Mouse (Mus musculus): ENCODE results near the gene Mterf1a. TPM values are rescaled to one million over a fixed set of nuclear protein-coding genes. Genes with fewer than 3 reads are reported as not detected.
"Not testable (repeated sequence)": the region's sequence is repeated elsewhere in the genome, so short reads cannot be mapped to it uniquely, and the experiment has no call there.

Gene Mterf1a
- 8.0 and 8.4 TPM in 2 replicates for polyA plus RNA-seq (2015; fragmentation: Nextera tagmentation; extraction: Ambion mirVana)

DNA sequence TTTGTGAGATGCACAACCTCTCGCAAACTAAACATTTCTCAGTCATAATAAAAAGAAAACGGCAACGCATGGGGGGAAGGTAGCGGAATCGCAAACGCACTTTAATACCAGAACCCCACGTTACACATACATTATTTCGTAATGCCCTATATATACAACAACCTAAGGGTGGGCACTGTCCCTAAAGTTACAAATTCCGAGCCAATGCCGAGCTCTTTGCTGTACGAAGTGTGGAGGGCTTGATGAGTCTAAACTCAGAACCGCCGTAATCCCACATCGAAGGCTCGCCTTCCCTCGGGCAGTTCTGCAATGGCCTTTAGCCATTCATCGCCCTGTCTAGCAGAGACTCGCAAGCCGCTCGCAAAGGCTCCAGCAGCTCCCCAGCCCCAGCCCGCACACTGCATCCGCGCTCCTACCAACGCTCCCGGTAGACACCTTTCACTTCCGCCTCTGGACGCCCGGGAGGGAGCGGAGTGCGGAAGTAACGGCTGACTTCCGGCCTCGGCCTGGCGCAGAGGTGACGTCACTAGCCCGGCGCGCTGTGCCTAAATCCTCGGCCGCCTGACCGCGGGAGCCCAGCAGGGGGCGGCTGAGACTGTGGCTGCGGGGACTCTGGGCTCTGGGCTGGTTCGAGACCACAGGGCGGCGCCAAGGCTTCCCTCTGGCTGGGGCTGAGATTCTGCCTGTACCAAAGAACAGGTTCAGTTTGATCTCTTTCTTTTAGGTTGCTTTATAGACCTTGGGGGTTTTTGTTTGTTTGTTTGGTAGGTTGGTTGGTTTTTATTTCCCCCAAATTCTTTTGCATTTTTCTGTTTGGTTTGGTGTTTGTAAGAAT is at the start of gene Mterf1a:
Gene Mterf1a, minus strand, starts transcription at position 475 of the 835 bp plus-strand sequence.
- peak within 1 kb of the TSS; percentile 68 for H3K4me2 ChIP-seq (ENCODE audit: low read length)
- not testable (repeated sequence) for H3K27me3 ChIP-seq (ENCODE audit: insufficient read depth, low read length); DNase-seq (ENCODE audit: low spot score); H3K36me3 ChIP-seq (ENCODE audit: insufficient read depth, low read length); H3K9me3 ChIP-seq (replicated peaks; ENCODE audit: low read length); H3K4me1 ChIP-seq (replicated peaks; ENCODE audit: insufficient read depth, low read length); H3K27ac ChIP-seq
- H3K4me3 ChIP-seq (replicated peaks; ENCODE audit: low read depth, low read length): peak within 1 kb of the TSS; percentile 41
- WGBS: 0% methylated on average over 7 of the region's 47 CpGs
- H3K9ac ChIP-seq (ENCODE audit: low read depth, low read length): peak within 1 kb of the TSS; percentile 47; the same call in 1 of the 2 replicates
- ATAC-seq (replicated peaks; ENCODE audit: low FRiP score, low read depth): peak; percentile 99

DNA sequence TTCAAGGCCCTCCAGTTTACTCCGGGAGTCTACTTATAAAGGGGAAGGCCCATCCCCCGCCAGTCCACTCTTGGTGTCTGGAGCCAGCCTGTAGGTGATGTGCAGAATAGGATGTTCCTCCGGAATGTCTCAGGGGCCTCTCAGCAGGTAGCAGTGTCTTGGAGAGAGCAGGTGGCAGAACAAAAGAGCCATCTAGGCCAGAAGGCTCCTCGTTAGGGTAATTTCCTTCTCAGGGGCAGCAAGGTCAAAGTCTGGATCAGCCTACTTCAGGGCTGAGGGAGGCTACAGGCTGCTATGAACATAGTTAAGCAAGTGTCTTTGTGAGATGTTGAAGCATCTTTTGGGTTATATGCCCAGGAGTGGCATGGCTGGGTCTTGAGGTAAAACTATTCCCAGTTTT is 49.4 kb upstream of the Mterf1a start:
- DNase-seq (ENCODE audit: low spot score); H3K4me1 ChIP-seq (replicated peaks; ENCODE audit: insufficient read depth, low read length); H3K27ac ChIP-seq; ATAC-seq (replicated peaks; ENCODE audit: low FRiP score, low read depth); H3K9ac ChIP-seq (ENCODE audit: low read depth, low read length); H3K27me3 ChIP-seq (ENCODE audit: insufficient read depth, low read length); H3K36me3 ChIP-seq (ENCODE audit: insufficient read depth, low read length); H3K4me2 ChIP-seq (ENCODE audit: low read length); H3K4me3 ChIP-seq (replicated peaks; ENCODE audit: low read depth, low read length); H3K9me3 ChIP-seq (replicated peaks; ENCODE audit: low read length): not testable (repeated sequence)
- WGBS: 70% methylated on average over 4 of the region's 4 CpGs

GRCm38 (mm10) chr5:3941240-3941639 is 47.5 kb upstream of the Mterf1a start:
- Histone ChIP-seq H3K9me3 (replicated peaks; ENCODE audit: low read length) (no peaks in the 10 kb centered on the region), H3K4me3 (replicated peaks; ENCODE audit: low read depth, low read length) (no peak overlapping the region), H3K9ac (ENCODE audit: low read depth, low read length) (no peak overlapping the region), H3K4me1 (replicated peaks; ENCODE audit: insufficient read depth, low read length) (no peaks in the 10 kb centered on the region), H3K4me2 (ENCODE audit: low read length) (no peak overlapping the region), H3K27me3 (ENCODE audit: insufficient read depth, low read length) (no peaks in the 10 kb centered on the region), H3K27ac (no peak overlapping the region), H3K36me3 (ENCODE audit: insufficient read depth, low read length) (no peaks in the 10 kb centered on the region; the same call in 1 of the 2 replicates)
- WGBS: 96% methylated on average over 2 of the region's 2 CpGs
- ATAC-seq (replicated peaks; ENCODE audit: low FRiP score, low read depth) (no peak), DNase-seq (ENCODE audit: low spot score) (no peak)
- TF ChIP-seq CTCF (IDR thresholded peaks at IDR 0.05; ENCODE audit: low read depth): no peak

DNA sequence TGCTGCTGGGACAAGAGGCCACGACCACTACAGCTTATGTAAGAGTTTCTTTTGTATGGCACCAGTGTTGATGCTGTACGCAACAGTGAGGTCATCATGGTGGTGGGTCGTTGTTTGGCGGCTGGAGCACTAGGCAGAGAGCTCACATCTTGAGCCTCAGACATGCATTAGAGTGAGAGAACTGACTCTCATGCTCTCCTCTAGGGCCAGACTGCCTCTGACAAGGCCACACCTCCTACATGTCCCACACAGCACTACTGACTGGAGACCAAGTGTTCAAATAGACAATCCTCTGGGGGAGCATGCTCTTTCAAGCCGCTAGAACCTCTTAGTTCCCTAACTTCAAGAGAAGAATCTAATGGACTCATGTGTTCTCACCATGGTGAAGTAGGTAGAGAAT is 45.6 kb upstream of the Mterf1a start:
- no peak for TF ChIP-seq CTCF (IDR thresholded peaks at IDR 0.05; ENCODE audit: low read depth)
- Histone ChIP-seq H3K27ac (no peak overlapping the region), H3K9me3 (replicated peaks; ENCODE audit: low read length) (no peaks in the 10 kb centered on the region), H3K4me1 (replicated peaks; ENCODE audit: insufficient read depth, low read length) (no peaks in the 10 kb centered on the region), H3K36me3 (ENCODE audit: insufficient read depth, low read length) (no peaks in the 10 kb centered on the region; the same call in 1 of the 2 replicates), H3K4me2 (ENCODE audit: low read length) (no peak overlapping the region), H3K27me3 (ENCODE audit: insufficient read depth, low read length) (no peaks in the 10 kb centered on the region), H3K4me3 (replicated peaks; ENCODE audit: low read depth, low read length) (no peak overlapping the region), H3K9ac (ENCODE audit: low read depth, low read length) (no peak overlapping the region)
- 89% methylated on average over 5 of the region's 5 CpGs for WGBS
- DNase-seq (ENCODE audit: low spot score) (no peak), ATAC-seq (replicated peaks; ENCODE audit: low FRiP score, low read depth) (no peak)

GRCm38 (mm10) chr5:3938905-3939304 is 45.2 kb upstream of the Mterf1a start:
- DNase-seq (ENCODE audit: low spot score): no peak
- no peaks in the 10 kb centered on the region for H3K27me3 ChIP-seq (ENCODE audit: insufficient read depth, low read length)
- peak; percentile 61 for ATAC-seq (replicated peaks; ENCODE audit: low FRiP score, low read depth)

DNA sequence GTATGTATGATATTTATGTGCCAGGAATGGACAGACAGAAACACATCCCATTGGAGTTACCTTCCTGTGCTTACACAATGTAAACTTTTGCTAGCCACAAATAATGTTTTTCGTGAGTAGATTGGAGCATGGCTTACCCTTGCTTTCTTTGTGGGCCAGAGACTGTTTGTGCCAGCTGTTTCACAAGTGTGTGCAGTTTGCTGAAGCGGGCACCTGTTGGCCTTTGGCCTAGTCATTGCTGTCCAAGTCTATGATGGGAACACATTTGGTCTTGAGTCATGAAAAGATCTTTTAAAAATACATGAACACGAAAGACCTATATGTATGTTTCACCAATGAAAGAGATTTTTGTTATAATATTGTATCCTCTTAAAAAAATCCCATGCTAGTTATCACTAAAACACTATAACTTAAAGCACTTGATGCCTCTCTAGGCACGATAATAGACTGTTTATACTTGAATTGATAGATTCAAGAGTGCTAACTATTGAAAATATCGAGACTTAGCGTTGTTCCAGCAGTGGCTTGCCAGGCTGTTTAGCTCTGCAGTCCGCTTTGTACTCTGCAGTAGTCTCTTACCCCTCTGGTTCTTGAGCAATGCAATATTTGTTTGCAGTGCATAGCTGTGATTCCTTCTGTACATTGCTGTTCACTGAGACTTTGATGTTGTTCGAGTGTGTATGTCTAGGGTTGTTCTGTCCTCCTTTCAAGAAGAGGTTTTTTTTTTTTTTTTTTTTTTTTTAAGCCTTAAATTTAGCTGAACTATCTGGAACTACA is 42.2 kb upstream of the Mterf1a start:
- ATAC-seq (replicated peaks; ENCODE audit: low FRiP score, low read depth) (no peak), DNase-seq (ENCODE audit: low spot score) (no peak)
- Histone ChIP-seq H3K9me3 (replicated peaks; ENCODE audit: low read length) (no peaks in the 10 kb centered on the region), H3K4me1 (replicated peaks; ENCODE audit: insufficient read depth, low read length) (no peaks in the 10 kb centered on the region), H3K4me2 (ENCODE audit: low read length) (no peak overlapping the region), H3K36me3 (ENCODE audit: insufficient read depth, low read length) (no peaks in the 10 kb centered on the region; the same call in 1 of the 2 replicates), H3K9ac (ENCODE audit: low read depth, low read length) (no peak overlapping the region), H3K4me3 (replicated peaks; ENCODE audit: low read depth, low read length) (no peak overlapping the region), H3K27ac (no peak overlapping the region), H3K27me3 (ENCODE audit: insufficient read depth, low read length) (no peaks in the 10 kb centered on the region)
- WGBS: 89% methylated on average over 8 of the region's 8 CpGs
- TF ChIP-seq CTCF (IDR thresholded peaks at IDR 0.05; ENCODE audit: low read depth): no peak

More at GRCm38 (mm10) chr5:3938905-3939304, 45.2 kb upstream of the Mterf1a start:
- Histone ChIP-seq H3K27ac (0 out of 2 replicates have a peak overlapping the region, but pooled peaks have one; percentile 2), H3K4me1 (replicated peaks; ENCODE audit: insufficient read depth, low read length) (no peaks in the 10 kb centered on the region), H3K4me2 (ENCODE audit: low read length) (no peak overlapping the region), H3K9me3 (replicated peaks; ENCODE audit: low read length) (no peaks in the 10 kb centered on the region), H3K36me3 (ENCODE audit: insufficient read depth, low read length) (no peaks in the 10 kb centered on the region; the same call in 1 of the 2 replicates), H3K4me3 (replicated peaks; ENCODE audit: low read depth, low read length) (no peak overlapping the region), H3K9ac (ENCODE audit: low read depth, low read length) (no peak overlapping the region)
- 65% methylated on average over 3 of the region's 3 CpGs for WGBS
- TF ChIP-seq CTCF (IDR thresholded peaks at IDR 0.05; ENCODE audit: low read depth): no peak
